Mouse (Mus musculus): ENCODE measurements around the gene Slc1a3.

DNA sequence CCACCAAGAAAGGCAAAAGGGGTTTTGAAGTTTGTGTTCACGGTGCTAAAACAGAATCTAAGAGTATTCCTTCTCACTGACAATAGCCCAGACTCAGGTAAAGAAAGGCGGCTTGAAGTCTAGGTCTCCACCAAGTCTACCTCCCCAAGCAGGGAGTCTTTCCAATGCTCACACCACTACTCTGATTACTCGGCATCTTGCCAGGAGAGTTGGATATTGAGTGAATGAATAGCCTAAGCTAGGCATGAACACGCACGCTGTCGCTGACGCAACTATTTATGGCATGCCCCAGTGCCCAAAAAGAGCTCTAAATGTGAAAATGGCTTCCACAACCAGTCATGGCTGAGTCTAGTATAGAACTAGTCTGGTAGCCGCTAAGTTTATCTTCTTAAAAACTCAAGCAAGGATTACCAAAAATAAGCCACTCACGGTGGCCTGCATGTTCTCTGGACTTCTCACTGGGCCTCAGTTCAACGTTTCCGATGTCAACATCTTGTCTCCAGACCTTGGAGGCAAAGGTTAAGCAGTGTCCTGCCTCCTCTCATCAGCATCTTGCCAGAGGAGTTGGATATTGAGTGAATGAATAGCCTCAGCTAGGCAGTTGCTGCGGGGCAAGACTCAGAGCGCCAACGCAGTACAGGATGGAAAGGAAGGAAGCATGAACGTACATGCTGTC lies 44.8 kb downstream of the Slc1a3 start:
- no peak for TF ChIP-seq CTCF (IDR thresholded peaks at IDR 0.05; ENCODE audit: borderline replicate concordance, control insufficient read depth, extremely low read depth, insufficient read depth, low read length, poor library complexity)
- no peak for TF ChIP-seq POLR2A (IDR thresholded peaks at IDR 0.05; ENCODE audit: control insufficient read depth, extremely low read depth, insufficient read depth, low read length, poor library complexity)
